Mouse (Mus musculus) liver, embryonic 16.5 days (tissue): ENCODE data around the gene Casz1. TPM values are rescaled to one million over a fixed set of nuclear protein-coding genes. Genes with fewer than 3 reads are reported as not detected.

Experiments
- ATAC-seq: fragments of 200-750 bp; cut with Nextera tagmentation; 2 replicates; pipeline ENCODE4 v1.8.0; 2017; ENCODE audit warnings: low read depth, mild to moderate bottlenecking, moderate number of reproducible peaks, moderate library complexity
- H3K27ac ChIP-seq: fragments of 300-500 bp; sonication (generic); 2 replicates; pipeline ENCODE4 v1.5.1; 2014; ENCODE audit warnings: mild to moderate bottlenecking, low read length
- H3K27me3 ChIP-seq: fragments of 300-500 bp; sonication (generic); 2 replicates; pipeline ENCODE4 v1.6.1; 2014; ENCODE audit warnings: low read depth, low read length, mixed read lengths; ENCODE audit not compliant: control insufficient read depth, insufficient read depth
- H3K36me3 ChIP-seq: fragments of 300-500 bp; sonication (generic); 2 replicates; pipeline ENCODE4 v1.6.1; 2014; ENCODE audit warnings: mild to moderate bottlenecking; ENCODE audit not compliant: control insufficient read depth, insufficient read depth
- H3K4me1 ChIP-seq: fragments of 300-500 bp; sonication (generic); 2 replicates; pipeline ENCODE4 v1.6.1; 2014; ENCODE audit warnings: low read depth, low read length, mixed read lengths; ENCODE audit not compliant: control insufficient read depth
- H3K4me2 ChIP-seq: fragments of 300-500 bp; sonication (generic); 2 replicates; pipeline ENCODE4 v1.6.1; 2014; ENCODE audit warnings: low read depth, low read length, mixed read lengths
- H3K4me3 ChIP-seq: fragments of 300-500 bp; sonication (generic); 2 replicates; pipeline ENCODE4 v1.5.1; 2014; ENCODE audit warnings: low read depth, mild to moderate bottlenecking, low read length
- H3K9ac ChIP-seq: fragments of 300-500 bp; sonication (generic); 2 replicates; pipeline ENCODE4 v1.6.1; 2014; ENCODE audit warnings: low read depth, low read length
- H3K9me3 ChIP-seq: fragments of 300-500 bp; sonication (generic); replicated peaks from 2 replicates; pipeline ENCODE4 v1.6.1; 2016; ENCODE audit warnings: low read length; ENCODE audit not compliant: control insufficient read depth
- WGBS: fragments of 180-500 bp; shearing (Covaris S2); extraction: QIAGEN DNeasy Blood & Tissue Kit; methylation state at CpG from one replicate; pipeline ENCODE4 v1.1.7; 2014; ENCODE audit not compliant: insufficient replicate concordance; 5-methylcytosine and 5-hydroxymethylcytosine counted together
- polyA plus RNA-seq: library from polyadenylated mRNA; unstranded; fragments of >200 nt; fragmentation: Nextera tagmentation; extraction: Ambion mirVana; gene quantifications from 2 replicates; pipeline ENCODE4 v1.2.1, GENCODE M21; 2015

Gene Casz1
- polyA plus RNA-seq, 1 experiment from 2014 or later = 0.51 TPM

GRCm38 (mm10) chr4:148882360-148882929, 78.2 kb downstream of the Casz1 start:
- Histone ChIP-seq H3K4me2 (no peak overlapping the region), H3K27me3 (peaks cover 10% of the 10 kb centered on the region), H3K4me3 (no peak overlapping the region), H3K36me3 (no peaks in the 10 kb centered on the region), H3K27ac (no peak overlapping the region), H3K9me3 (no peaks in the 10 kb centered on the region), H3K4me1 (no peaks in the 10 kb centered on the region), H3K9ac (no peak overlapping the region)
- ATAC-seq = no peak
- 25% methylated on average over 17 of the region's 17 CpGs for WGBS

- Histone ChIP-seq H3K36me3 (no peaks in the 10 kb centered on the region), H3K9ac (no peak overlapping the region), H3K9me3 (no peaks in the 10 kb centered on the region), H3K4me2 (no peak overlapping the region), H3K27me3 (peaks cover 17% of the 10 kb centered on the region), H3K27ac (no peak overlapping the region), H3K4me3 (no peak overlapping the region), H3K4me1 (no peaks in the 10 kb centered on the region)
- no peak for ATAC-seq
- 64% methylated on average over 14 of the region's 14 CpGs for WGBS
Observed at GRCm38 (mm10) chr4:148884596-148884995, 80.4 kb downstream of the Casz1 start.

- no peak overlapping the region for H3K27ac ChIP-seq
Observed at GRCm38 (mm10) chr4:148885401-148885800, 81.2 kb downstream of the Casz1 start.

DNA sequence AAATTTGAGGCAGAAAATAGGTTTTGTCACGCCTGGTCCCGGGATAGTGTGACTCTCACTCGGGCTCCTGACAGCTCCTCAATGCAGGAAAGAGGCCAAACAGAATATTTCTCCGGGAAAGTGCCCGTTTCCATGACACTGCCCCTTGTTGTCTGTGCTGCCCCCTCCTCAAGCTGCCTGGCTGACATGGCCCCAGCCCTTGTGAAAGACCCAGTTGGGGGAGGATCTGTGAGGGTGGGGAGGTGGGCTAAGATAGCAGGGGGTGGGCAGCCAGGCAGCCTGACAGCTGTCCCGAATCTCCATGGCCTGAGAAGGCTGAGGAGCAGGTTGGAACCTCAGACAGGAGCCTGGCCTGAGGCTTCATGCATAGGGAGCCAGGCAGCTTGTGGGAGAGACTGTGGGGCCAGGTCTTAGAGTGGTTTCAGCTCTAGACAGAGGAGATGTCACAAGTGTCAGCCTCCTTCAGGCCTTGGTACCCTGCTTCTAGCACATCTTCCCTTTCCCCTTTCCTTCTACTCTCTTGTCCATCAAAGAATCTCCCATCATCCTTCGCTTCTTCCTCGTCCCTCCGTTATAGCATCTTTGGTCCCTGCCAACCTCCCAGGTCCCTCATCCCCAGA, 81.8 kb downstream of the Casz1 start:
- Histone ChIP-seq H3K4me1 (no peaks in the 10 kb centered on the region), H3K27me3 (peaks cover 29% of the 10 kb centered on the region), H3K9me3 (no peaks in the 10 kb centered on the region), H3K4me3 (no peak overlapping the region), H3K9ac (no peak overlapping the region), H3K4me2 (no peak overlapping the region), H3K27ac (no peak overlapping the region), H3K36me3 (no peaks in the 10 kb centered on the region)
- 47% methylated on average over 9 of the region's 9 CpGs for WGBS
- ATAC-seq = no peak

More at GRCm38 (mm10) chr4:148885401-148885800, 81.2 kb downstream of the Casz1 start:
- no peak overlapping the region for H3K9ac ChIP-seq
- H3K4me2 ChIP-seq = no peak overlapping the region
- WGBS = 53% methylated on average over 10 of the region's 10 CpGs
- H3K36me3 ChIP-seq = no peaks in the 10 kb centered on the region
- H3K27me3 ChIP-seq = peaks cover 23% of the 10 kb centered on the region
- no peaks in the 10 kb centered on the region for H3K9me3 ChIP-seq
- 0 out of 2 replicates have a peak, but pooled peaks have one; percentile 3 for ATAC-seq
- no peak overlapping the region for H3K4me3 ChIP-seq
- no peaks in the 10 kb centered on the region for H3K4me1 ChIP-seq

DNA sequence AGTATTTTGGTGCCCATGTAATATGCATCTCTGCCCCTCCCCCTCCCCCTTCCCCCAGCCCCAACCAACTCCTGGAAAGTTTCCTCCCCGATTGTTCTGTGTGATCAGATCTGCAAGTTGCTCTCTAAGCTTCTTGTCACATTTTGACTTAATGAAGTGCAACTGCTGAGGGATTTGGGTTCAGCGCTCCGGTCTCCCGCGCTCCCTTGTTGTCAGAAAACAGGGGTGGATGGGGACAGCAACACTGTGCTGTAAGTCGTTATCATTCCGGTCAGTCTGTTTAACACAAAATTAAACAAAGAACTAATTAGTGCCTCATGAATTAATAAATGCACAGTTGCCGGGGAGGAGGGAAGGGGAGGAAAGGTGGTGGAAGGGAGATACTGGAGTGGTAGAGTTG, 84.0 kb downstream of the Casz1 start:
- Histone ChIP-seq H3K27ac (no peak overlapping the region), H3K27me3 (peaks cover 41% of the 10 kb centered on the region), H3K4me2 (no peak overlapping the region), H3K36me3 (no peaks in the 10 kb centered on the region), H3K4me1 (no peaks in the 10 kb centered on the region), H3K9me3 (no peaks in the 10 kb centered on the region), H3K9ac (no peak overlapping the region), H3K4me3 (no peak overlapping the region)
- ATAC-seq = no peak
- WGBS = 58% methylated on average over 8 of the region's 8 CpGs

- H3K4me2 ChIP-seq = no peak overlapping the region
- 52% methylated on average over 6 of the region's 6 CpGs for WGBS
- H3K27me3 ChIP-seq = peaks cover 41% of the 10 kb centered on the region
- no peak overlapping the region for H3K4me3 ChIP-seq
- no peaks in the 10 kb centered on the region for H3K36me3 ChIP-seq
- no peaks in the 10 kb centered on the region for H3K4me1 ChIP-seq
- no peak overlapping the region for H3K27ac ChIP-seq
- no peak overlapping the region for H3K9ac ChIP-seq
- no peaks in the 10 kb centered on the region for H3K9me3 ChIP-seq
- ATAC-seq = no peak
Observed at GRCm38 (mm10) chr4:148889011-148889410, 84.8 kb downstream of the Casz1 start.

- Histone ChIP-seq H3K9me3 (no peaks in the 10 kb centered on the region), H3K36me3 (no peaks in the 10 kb centered on the region), H3K4me3 (no peak overlapping the region), H3K4me2 (no peak overlapping the region), H3K27me3 (peaks cover 41% of the 10 kb centered on the region), H3K27ac (no peak overlapping the region), H3K9ac (no peak overlapping the region), H3K4me1 (no peaks in the 10 kb centered on the region)
- 57% methylated on average over 8 of the region's 8 CpGs for WGBS
- no peak for ATAC-seq
Observed at GRCm38 (mm10) chr4:148890442-148890841, 86.2 kb downstream of the Casz1 start.

DNA sequence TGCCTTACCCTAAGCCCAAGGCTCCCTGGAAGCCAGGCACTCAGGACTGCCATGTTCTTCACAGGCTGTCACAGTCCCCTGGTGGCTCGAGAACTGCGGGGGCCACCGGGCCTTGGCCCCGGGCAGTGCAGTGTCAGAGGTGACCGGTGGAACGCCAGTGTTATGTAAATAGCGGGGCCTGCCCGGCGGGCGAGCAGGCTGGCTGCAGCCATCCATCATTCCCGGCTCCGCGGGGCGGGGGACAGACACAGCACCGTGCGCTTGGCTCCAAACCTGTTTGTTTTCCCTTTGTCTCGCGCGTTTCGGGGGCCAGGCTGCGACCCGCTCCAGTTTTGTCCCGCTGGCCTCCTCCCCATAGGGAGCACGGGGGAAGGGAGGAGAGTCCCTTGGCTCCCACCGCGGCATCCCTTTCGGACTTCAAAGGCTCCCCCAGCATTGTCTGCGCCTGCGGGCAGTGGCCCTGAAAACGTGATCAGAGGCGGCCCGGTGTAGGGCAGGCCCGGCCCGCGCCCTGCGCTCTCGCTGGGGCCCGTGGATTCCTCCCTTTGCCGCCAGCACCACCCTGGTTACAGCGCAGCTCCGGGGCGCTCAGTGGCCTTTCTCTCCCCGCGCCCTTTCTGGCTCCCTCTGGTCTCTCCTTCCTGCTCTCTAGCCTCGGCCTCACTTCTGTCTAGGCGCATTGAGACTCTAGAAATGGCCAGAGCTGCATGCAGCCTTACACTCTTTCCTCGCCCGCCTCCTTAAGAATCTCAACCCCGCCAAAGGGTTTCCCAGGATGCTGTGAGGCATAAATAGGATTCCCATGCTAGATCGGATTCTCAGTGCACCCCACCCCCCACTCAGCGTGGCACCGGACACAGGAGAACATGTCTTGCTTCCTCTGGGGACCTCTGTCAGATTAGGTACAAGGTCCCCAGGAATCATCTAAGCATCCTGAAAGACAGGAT, 86.9 kb downstream of the Casz1 start:
- Histone ChIP-seq H3K4me1 (no peaks in the 10 kb centered on the region), H3K27ac (no peak overlapping the region), H3K36me3 (no peaks in the 10 kb centered on the region), H3K27me3 (peaks cover 41% of the 10 kb centered on the region), H3K4me2 (peak overlapping the region; percentile 14), H3K9ac (no peak overlapping the region), H3K9me3 (no peaks in the 10 kb centered on the region), H3K4me3 (0 out of 2 replicates have a peak overlapping the region, but pooled peaks have one; percentile 2)
- no peak; the same call in 1 of the 2 replicates for ATAC-seq
- 11% methylated on average over 48 of the region's 52 CpGs for WGBS
